ENCODE assay signal across 21 mouse cellular contexts in genomic region chr6:106155362-106155761, GRCm38 (mm10).
"Had no signal": no experiment of that assay in that cellular context is flagged by ENCODE, and none has a peak within 500 bp of the region (broad histone marks: within the 10 kb centered on the region; RNA-seq: fewer than 3 reads in every experiment).

No protein-coding gene starts in this region.

- H3K9me3 ChIP-seq: liver, embryonic 13.5 days; liver, embryonic 15.5 days; lung, embryonic 15.5 days; megakaryocyte, embryonic 14.5 days; neural tube, embryonic 13.5 days; neural tube, embryonic 15.5 days; stomach, embryonic 15.5 days had no signal

- H3K4me2 ChIP-seq: liver, embryonic 11.5 days; liver, embryonic 13.5 days; liver, embryonic 15.5 days; lung, embryonic 15.5 days; neural tube, embryonic 13.5 days; neural tube, embryonic 15.5 days; stomach, embryonic 15.5 days had no signal

- H3K36me3 ChIP-seq: liver, embryonic 13.5 days; liver, embryonic 15.5 days; lung, embryonic 15.5 days; neural tube, embryonic 13.5 days; neural tube, embryonic 15.5 days; stomach, embryonic 15.5 days had no signal

- H3K4me3 ChIP-seq: liver, embryonic 13.5 days; liver, embryonic 15.5 days; lung, embryonic 15.5 days; megakaryocyte, embryonic 14.5 days; myocyte; neural tube, embryonic 13.5 days; neural tube, embryonic 15.5 days; stomach, embryonic 15.5 days had no signal

- H3K27me3 ChIP-seq: liver, embryonic 13.5 days; liver, embryonic 15.5 days; lung, embryonic 15.5 days; megakaryocyte, embryonic 14.5 days; neural tube, embryonic 13.5 days; neural tube, embryonic 15.5 days; stomach, embryonic 15.5 days had no signal

- ATAC-seq: liver, postnatal 0 days; lung, postnatal 0 days had no signal

- H3K4me1 ChIP-seq: liver, embryonic 13.5 days; liver, embryonic 15.5 days; lung, embryonic 15.5 days; megakaryocyte, embryonic 14.5 days; neural tube, embryonic 13.5 days; neural tube, embryonic 15.5 days; stomach, embryonic 15.5 days had no signal

- DNase-seq: liver, embryonic 13.5 days; liver, postnatal 0 days; lung, adult 2 months; lung, postnatal 14 days; lung, postnatal 36 days; right cerebral cortex, adult 18-20 months; right cerebral cortex, postnatal 25 days; thymus, adult 2 months; thymus, postnatal 25 days; thymus, postnatal 4 days had no signal

- H3K27ac ChIP-seq: liver, embryonic 13.5 days; liver, embryonic 15.5 days; lung, embryonic 15.5 days; macrophage; neural tube, embryonic 13.5 days; neural tube, embryonic 15.5 days; stomach, embryonic 15.5 days; stomach, postnatal 0 days had no signal

- H3K9ac ChIP-seq: liver, embryonic 13.5 days; liver, embryonic 15.5 days; liver, postnatal 0 days; lung, embryonic 15.5 days; neural tube, embryonic 13.5 days; neural tube, embryonic 15.5 days; stomach, embryonic 15.5 days had no signal
